Mouse (Mus musculus) CD8-positive naive resting alpha-beta T cell, adult 57 days (primary cell): ENCODE measurements around the gene Tpp1. TPM values are rescaled to one million over a fixed set of nuclear protein-coding genes. Genes with fewer than 3 reads are reported as not detected.

Source experiments
- total RNA-seq: library from RNA; stranded (reverse); gene quantifications from one replicate; pipeline ENCODE4 v1.2.4, GENCODE M21; 2023

Tpp1 gene
- total RNA-seq = 50.2 TPM

DNA sequence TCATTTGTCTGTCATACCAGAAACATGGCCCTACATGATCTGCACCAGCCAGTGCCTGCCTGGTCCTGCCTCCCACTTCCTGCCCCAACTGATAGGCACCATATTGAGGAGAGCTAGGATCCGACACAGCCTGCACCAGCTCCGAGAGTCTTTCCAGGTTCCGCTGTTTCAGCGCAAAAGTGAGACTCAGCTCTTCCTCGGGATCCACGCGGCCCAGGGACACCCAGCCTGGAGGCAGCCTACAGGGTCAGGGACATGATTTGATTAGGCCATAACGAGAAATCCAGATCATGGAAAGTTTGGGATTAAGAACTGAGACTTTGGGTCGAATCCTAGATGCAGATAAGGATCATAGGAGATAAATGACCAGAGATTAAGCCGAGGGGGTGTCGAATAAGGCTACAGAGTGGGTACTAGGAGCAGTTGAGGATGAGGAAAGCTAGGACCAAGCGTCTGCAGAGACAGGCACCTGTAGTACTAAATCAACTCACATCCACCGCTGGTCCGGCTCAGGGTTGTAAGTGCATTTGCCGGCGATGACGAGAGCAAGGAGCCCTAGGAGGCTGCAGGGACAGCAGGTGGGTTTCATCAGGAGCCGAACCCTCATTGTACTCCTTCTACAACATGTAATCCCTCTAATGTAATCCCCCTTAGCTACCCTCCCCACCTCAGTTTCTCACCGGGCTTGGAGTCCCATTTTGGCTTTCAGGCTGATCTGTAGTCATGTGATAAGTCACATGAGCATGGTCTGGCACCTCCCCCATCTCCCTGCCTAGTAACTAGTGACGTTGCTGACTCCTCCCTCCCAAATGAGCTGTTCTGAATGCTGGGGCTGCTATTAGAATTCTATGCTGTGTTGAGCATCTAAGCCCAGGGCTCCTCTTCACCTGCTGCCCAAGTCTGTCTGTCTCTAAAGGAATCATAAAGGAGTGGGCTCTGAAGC lies at the start of gene Tpp1:
Gene Tpp1, minus strand, starts transcription at position 745 of the 943 bp plus-strand sequence.

DNA sequence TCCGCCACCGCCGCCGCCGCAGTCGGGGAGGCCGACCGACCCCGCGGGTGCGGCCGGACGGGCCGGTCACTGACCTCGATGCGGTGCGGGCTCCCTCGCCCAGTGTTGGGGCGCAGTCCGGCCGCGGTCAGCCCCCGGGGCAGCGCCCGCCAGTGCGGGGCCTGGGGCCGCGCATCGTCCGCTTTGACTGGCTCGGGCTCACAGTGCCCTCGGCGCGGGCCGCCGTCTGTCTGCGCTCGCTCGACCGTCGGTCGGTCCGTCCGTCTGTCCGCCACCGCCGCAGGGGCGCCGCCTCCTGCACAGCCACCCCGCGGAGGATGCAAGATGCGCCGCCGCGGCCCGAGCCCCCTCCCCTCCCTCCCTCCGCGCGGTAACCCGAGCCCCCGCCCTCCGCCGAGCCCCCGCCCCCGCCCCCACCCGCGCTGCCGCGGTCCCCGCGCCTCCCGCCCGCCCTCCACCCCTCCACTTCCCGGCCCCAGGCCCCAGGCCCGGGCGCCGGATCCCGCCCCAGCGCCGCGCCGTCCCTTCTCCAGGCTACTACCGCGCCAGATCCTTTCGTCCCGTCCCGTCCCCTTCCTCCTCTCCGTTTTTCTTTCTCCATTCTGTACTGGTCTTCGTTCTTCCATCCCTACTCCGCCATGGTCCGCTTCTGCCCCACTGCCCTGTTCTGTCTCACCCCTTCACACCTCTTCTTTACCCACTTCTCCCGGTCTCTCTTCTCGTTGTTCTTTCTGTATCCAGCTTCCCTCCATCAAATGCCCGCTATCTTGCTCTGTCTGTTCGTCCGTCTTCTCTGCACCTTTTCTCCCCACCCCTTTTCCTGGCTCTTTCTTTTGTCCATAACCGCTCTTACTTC lies 35.5 kb upstream of the Tpp1 start, which contains the start of gene Dchs1:
Gene Dchs1, minus strand, starts transcription at position 370 of the 856 bp plus-strand sequence.

DNA sequence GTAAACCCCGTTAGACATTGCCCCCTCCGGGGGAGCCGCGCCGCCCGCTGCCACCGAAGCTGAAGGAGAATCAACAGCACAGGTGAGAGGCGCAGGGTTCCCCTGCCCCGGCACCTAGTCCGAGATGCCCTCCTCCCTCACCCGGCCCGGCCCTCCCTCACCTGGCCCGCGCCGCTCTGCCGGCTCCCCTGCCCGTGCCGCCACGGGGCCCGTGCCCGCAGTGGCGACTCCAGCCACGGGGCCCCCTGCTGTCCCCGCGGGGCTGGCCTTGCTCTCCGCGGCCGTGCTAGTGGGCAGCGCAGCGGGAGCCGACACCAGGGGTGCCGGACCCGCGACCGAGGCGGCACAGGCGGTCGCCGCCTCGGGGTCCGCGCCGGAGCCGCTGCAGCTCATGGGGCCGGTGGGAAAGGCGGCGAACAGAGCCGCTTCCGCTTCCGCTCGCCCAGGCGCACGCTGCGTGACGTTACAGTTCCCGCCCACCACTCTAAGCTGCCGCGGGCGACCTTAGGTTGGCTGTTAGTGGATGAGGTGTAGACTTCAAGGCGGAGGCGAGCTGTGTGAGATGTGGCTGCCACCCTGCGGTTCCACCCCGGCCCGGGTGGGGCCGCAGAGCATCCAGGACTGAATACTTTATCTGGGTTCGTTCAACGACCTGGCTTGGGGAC lies 8.0 kb downstream of the Tpp1 start, which contains the start of gene Taf10:
Gene Taf10, minus strand, starts transcription at position 436 of the 665 bp plus-strand sequence.

DNA sequence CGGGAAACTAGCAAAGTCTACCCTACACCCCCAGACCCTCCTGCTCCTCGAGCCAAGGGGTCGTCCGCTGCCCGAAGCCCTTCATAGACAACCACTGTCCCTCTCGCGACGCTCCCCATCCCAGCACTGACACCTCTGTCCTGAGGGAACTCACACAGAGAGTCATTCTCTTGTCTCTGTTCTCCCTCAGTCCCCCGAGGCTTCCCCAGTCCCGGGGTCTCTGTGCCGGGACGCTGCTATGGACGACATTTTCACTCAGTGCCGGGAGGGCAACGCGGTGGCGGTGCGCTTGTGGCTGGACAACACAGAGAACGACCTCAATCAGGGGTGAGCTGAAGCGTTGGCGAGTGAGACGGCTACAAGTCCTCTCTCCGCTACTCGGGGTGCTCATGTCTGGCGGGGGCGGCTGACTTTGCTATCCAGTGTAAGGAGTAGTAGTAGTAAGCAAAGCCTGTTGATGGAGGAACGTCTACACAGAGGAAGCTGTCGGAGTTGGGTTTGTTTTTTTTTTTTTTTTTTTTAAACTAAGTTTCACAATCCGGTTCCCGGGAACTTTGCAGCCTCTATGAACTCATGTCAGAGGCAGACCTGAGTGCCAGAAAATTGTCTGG lies 15.0 kb downstream of the Tpp1 start, which contains the start of gene Rrp8:
Gene Rrp8, minus strand, starts transcription at position 475 of the 611 bp plus-strand sequence.

DNA sequence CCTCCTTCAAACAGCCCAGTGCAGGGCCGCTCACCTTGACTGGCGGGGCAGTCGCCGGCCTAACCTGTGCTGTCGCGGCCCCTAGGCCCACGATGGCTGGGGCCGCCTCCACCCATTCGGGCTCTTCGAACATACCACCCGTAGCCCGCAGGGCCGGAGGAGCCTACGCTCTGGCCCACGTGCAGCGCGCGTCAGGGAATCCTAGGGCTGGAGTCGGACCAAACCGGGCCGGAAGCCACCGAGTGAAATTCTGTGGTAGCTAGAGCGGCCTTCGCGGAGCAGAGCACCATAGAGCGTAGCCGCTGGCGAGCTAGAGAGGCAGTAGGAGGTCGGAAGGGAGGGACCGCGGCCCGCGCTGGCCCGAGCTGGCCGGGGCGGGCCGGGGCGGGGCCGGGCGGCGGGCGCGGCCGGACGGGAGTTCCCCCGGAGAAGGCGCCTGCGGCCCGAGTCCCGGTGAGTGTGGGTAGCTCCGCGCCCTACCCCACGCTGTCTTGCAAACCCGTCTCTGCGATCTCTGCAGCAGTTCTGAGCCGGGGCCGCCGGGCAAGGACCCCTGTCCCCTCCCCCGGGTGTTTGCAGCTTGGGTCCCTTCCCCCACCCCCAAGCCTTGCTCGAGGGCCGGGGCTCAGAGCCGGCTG lies 15.7 kb downstream of the Tpp1 start, which contains the start of gene Ilk:
Gene Ilk, plus strand, starts transcription at position 329 of the 638 bp plus-strand sequence.

Other genes starting within 250 kb of the Tpp1 start
- 21.5 TPM for gene Smpd1, start 197.9 kb downstream of the Tpp1 start, total RNA-seq
- 2.6 TPM for gene Apbb1, start 170.6 kb downstream of the Tpp1 start, total RNA-seq
- not detected for gene Hpx, start 152.1 kb downstream of the Tpp1 start, total RNA-seq
- gene Trim3, start 118.7 kb downstream of the Tpp1 start, total RNA-seq = 17.5 TPM
- 68.0 TPM for gene Timm10b, start 112.2 kb downstream of the Tpp1 start, total RNA-seq
- gene Arfip2, start 111.8 kb downstream of the Tpp1 start, total RNA-seq = 31.9 TPM
- 8.8 TPM for gene Gm45799, start 111.7 kb downstream of the Tpp1 start, total RNA-seq
- gene Dnhd1, start 101.4 kb downstream of the Tpp1 start, total RNA-seq = 4.7 TPM
- gene Ilk, start 15.6 kb downstream of the Tpp1 start, total RNA-seq = 93.6 TPM
- gene Rrp8, start 14.8 kb downstream of the Tpp1 start, total RNA-seq = 20.0 TPM
- gene Taf10, start 7.9 kb downstream of the Tpp1 start, total RNA-seq = 190 TPM
- gene Dchs1, start 35.4 kb upstream of the Tpp1 start, total RNA-seq = 0.03 TPM
- gene Mrpl17, start 58.9 kb upstream of the Tpp1 start, total RNA-seq = 59.0 TPM
- 110 TPM for gene Gm4070, start 201.7 kb upstream of the Tpp1 start, total RNA-seq